Mouse (Mus musculus): Measurements from ENCODE around the gene Nr2f1. TPM values are rescaled to one million over a fixed set of nuclear protein-coding genes. Genes with fewer than 3 reads are reported as not detected.

Nr2f1 gene
- polyA plus RNA-seq, 1 experiment from 2014 or later, result 13.8 TPM

DNA sequence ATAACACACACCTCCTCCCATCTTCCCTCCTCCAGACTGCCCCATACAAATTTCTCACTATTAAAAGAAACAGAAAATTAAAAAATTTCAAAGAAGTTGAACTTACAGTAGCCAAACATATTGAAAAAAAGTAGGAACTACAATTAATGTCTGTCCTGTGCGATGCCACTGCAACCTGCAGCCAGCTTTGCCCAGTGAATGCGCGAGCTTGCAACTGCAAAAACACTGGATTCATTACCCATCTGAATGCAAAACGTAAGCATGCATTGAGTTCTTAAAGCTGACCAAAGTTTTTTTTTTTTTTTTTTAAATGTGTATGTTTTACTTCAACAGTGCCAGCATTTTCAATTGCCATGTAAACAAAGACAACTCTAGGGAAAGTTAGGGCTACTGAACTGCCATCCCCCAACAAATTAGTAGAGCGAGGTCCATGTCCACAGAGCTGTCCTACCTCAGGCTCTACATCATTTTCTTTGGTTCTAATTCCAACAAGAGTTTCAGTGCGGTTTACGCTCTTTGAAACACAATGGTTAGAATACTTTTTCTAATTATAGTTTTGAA is 3.2 kb downstream of the Nr2f1 start:
- WGBS, result 20% methylated on average over 7 of the region's 7 CpGs
- H3K36me3 ChIP-seq, result 0 out of 2 replicates have a peak, but pooled peaks cover 9% of the 10 kb centered on the region
- DNase-seq (ENCODE audit: low spot score), result no peak
- peaks cover 23% of the 10 kb centered on the region for H3K4me1 ChIP-seq
- 0 out of 2 replicates have a peak overlapping the region, but pooled peaks have one; percentile 6 for H3K27ac ChIP-seq
- peaks cover 50% of the 10 kb centered on the region for H3K27me3 ChIP-seq (ENCODE audit: insufficient read depth, poor library complexity, severe bottlenecking)
- H3K9me3 ChIP-seq, result no peaks in the 10 kb centered on the region
- peak overlapping the region; percentile 67 for H3K4me3 ChIP-seq

- H3K27ac ChIP-seq, result peak overlapping the region; percentile 84
- peaks cover 57% of the 10 kb centered on the region for H3K27me3 ChIP-seq (ENCODE audit: insufficient read depth, poor library complexity, severe bottlenecking)
- peak overlapping the region; percentile 67 for H3K4me3 ChIP-seq
- 8% methylated on average over 13 of the region's 13 CpGs for WGBS
- H3K4me1 ChIP-seq, result peaks cover 23% of the 10 kb centered on the region
- 0 out of 2 replicates have a peak, but pooled peaks cover 9% of the 10 kb centered on the region for H3K36me3 ChIP-seq
- H3K9me3 ChIP-seq, result no peaks in the 10 kb centered on the region
- no peak for DNase-seq (ENCODE audit: low spot score)
These were observed 3.9 kb downstream of the Nr2f1 start for GRCm38 (mm10) chr13:78195601-78196115.

- 3% methylated on average over 64 of the region's 64 CpGs for WGBS
- peaks cover 23% of the 10 kb centered on the region for H3K4me1 ChIP-seq
- H3K4me3 ChIP-seq, result peak overlapping the region; percentile 67
- H3K9me3 ChIP-seq, result no peaks in the 10 kb centered on the region
- no peak for DNase-seq (ENCODE audit: low spot score)
- peak overlapping the region; percentile 84 for H3K27ac ChIP-seq
- peaks cover 63% of the 10 kb centered on the region for H3K27me3 ChIP-seq (ENCODE audit: insufficient read depth, poor library complexity, severe bottlenecking)
- 0 out of 2 replicates have a peak, but pooled peaks cover 9% of the 10 kb centered on the region for H3K36me3 ChIP-seq
These were observed 4.5 kb downstream of the Nr2f1 start for GRCm38 (mm10) chr13:78194850-78195600.

DNA sequence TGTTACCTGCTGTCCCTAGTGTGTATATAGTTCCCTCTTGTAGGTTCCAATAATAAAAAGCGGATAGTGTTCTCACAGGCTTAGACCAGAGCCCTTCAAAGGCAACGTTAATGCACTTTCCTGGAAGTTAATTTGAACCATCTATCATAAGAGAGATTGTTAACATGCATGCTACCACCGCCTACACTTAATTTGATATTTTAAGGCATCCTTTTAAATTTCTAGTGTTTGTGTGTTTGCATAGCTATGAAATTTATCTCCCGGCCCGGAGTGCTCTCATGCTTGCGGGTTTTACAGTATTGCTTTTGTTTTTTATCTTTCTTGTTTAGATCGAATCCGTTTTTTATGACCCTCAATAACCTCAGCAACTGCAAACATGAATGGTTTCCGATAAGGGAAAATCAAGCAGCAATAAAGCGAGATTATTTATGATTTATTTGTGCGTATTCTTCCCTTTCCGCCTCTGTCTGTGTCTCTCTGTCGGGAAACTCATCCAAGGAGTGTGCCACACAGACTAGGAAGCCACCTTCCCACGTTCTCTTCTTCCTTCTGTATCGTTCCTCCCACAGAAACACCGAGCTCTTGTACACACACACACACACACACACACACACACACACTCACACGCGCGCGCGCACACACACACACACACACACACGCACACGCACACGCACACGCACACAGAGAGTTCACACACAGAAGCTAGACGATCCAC is 5.3 kb downstream of the Nr2f1 start:
- H3K27me3 ChIP-seq (ENCODE audit: insufficient read depth, poor library complexity, severe bottlenecking), result peaks cover 71% of the 10 kb centered on the region
- DNase-seq (ENCODE audit: low spot score), result no peak
- H3K27ac ChIP-seq, result peak overlapping the region; percentile 84
- peaks cover 23% of the 10 kb centered on the region for H3K4me1 ChIP-seq
- H3K4me3 ChIP-seq, result peak overlapping the region; percentile 67
- H3K9me3 ChIP-seq, result no peaks in the 10 kb centered on the region
- WGBS, result 10% methylated on average over 26 of the region's 26 CpGs
- H3K36me3 ChIP-seq, result 0 out of 2 replicates have a peak, but pooled peaks cover 13% of the 10 kb centered on the region

DNA sequence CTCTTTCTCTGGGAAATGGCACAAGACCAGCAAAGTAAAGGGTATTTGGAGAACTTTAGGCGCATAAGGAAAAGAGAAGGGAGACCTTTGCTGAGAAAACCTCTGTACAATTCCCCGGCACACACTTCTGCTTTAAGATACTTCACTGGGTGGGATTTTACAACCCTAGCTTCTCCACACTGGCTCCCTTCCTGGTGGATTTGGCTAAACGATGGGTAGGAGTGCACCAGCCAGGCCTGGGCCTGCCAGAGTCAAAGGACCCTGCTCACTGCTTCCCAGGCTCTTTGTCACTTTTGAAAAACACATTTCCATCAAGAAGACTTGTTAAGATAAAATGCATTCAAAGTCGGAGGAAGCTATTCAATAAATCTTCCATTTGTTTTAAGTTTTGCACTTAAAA is 6.3 kb downstream of the Nr2f1 start:
- Histone ChIP-seq H3K4me1 (peaks cover 22% of the 10 kb centered on the region), H3K4me3 (peak overlapping the region; percentile 23; the same call in 1 of the 2 replicates), H3K27me3 (ENCODE audit: insufficient read depth, poor library complexity, severe bottlenecking) (peaks cover 80% of the 10 kb centered on the region), H3K27ac (no peak overlapping the region), H3K9me3 (no peaks in the 10 kb centered on the region), H3K36me3 (0 out of 2 replicates have a peak, but pooled peaks cover 13% of the 10 kb centered on the region)
- 32% methylated on average over 4 of the region's 4 CpGs for WGBS
- DNase-seq (ENCODE audit: low spot score), result no peak

- DNase-seq (ENCODE audit: low spot score), result no peak
- 0 out of 2 replicates have a peak, but pooled peaks cover 4% of the 10 kb centered on the region for H3K36me3 ChIP-seq
- peaks cover 97% of the 10 kb centered on the region for H3K27me3 ChIP-seq (ENCODE audit: insufficient read depth, poor library complexity, severe bottlenecking)
- no peaks in the 10 kb centered on the region for H3K9me3 ChIP-seq
- peaks cover 2% of the 10 kb centered on the region for H3K4me1 ChIP-seq
- WGBS, result 21% methylated on average over 10 of the region's 10 CpGs
- no peak overlapping the region for H3K27ac ChIP-seq
- no peak overlapping the region for H3K4me3 ChIP-seq
These were observed 10.0 kb downstream of the Nr2f1 start for GRCm38 (mm10) chr13:78189586-78189985.

- Histone ChIP-seq H3K9me3 (no peaks in the 10 kb centered on the region), H3K36me3 (0 out of 2 replicates have a peak, but pooled peaks cover 4% of the 10 kb centered on the region), H3K4me3 (no peak overlapping the region), H3K4me1 (no peaks in the 10 kb centered on the region), H3K27ac (no peak overlapping the region), H3K27me3 (ENCODE audit: insufficient read depth, poor library complexity, severe bottlenecking) (peaks cover 97% of the 10 kb centered on the region)
- WGBS, result 27% methylated on average over 5 of the region's 5 CpGs
- no peak for DNase-seq (ENCODE audit: low spot score)
These were observed 11.7 kb downstream of the Nr2f1 start for GRCm38 (mm10) chr13:78187833-78188232.

GRCm38 (mm10) chr13:78186340-78186946 is 13.1 kb downstream of the Nr2f1 start:
- H3K27me3 ChIP-seq (ENCODE audit: insufficient read depth, poor library complexity, severe bottlenecking), result peaks cover 97% of the 10 kb centered on the region
- 0 out of 2 replicates have a peak, but pooled peaks cover 4% of the 10 kb centered on the region for H3K36me3 ChIP-seq
- H3K27ac ChIP-seq, result no peak overlapping the region
- WGBS, result 9% methylated on average over 12 of the region's 12 CpGs
- 0 out of 2 replicates have a peak, but pooled peaks cover 2% of the 10 kb centered on the region for H3K4me1 ChIP-seq
- H3K4me3 ChIP-seq, result no peak overlapping the region
- no peaks in the 10 kb centered on the region for H3K9me3 ChIP-seq
- DNase-seq (ENCODE audit: low spot score), result no peak

- 0 out of 2 replicates have a peak, but pooled peaks cover 4% of the 10 kb centered on the region for H3K36me3 ChIP-seq
- H3K4me1 ChIP-seq, result peaks cover 6% of the 10 kb centered on the region; the same call in 1 of the 2 replicates
- peaks cover 96% of the 10 kb centered on the region for H3K27me3 ChIP-seq (ENCODE audit: insufficient read depth, poor library complexity, severe bottlenecking)
- no peaks in the 10 kb centered on the region for H3K9me3 ChIP-seq
- DNase-seq (ENCODE audit: low spot score), result no peak
- WGBS, result 3% methylated on average over 14 of the region's 14 CpGs
- no peak overlapping the region for H3K4me3 ChIP-seq
- H3K27ac ChIP-seq, result no peak overlapping the region
These were observed 14.6 kb downstream of the Nr2f1 start for GRCm38 (mm10) chr13:78184786-78185466.

DNA sequence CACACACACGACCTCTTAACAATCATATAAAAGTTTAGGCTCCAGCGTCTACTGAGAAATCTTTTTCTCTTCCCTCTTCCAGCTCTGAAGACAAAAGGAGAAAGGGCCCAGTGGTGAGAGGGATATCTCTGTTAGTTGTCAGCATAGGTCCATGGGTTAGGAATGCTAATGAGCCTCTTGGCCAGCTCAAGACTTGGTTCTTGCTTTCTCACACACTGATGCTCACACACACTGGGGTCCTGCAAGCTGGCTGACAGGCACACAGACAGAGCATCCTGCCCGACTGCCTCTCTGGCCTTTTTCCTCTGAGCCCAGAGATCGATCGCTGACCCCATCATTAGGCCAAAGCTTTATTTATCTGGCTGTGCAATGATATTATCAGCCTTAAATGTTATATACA is 15.6 kb downstream of the Nr2f1 start:
- peaks cover 96% of the 10 kb centered on the region for H3K27me3 ChIP-seq (ENCODE audit: insufficient read depth, poor library complexity, severe bottlenecking)
- 7% methylated on average over 5 of the region's 5 CpGs for WGBS
- DNase-seq (ENCODE audit: low spot score), result no peak
- peaks cover 15% of the 10 kb centered on the region for H3K4me1 ChIP-seq
- H3K36me3 ChIP-seq, result no peaks in the 10 kb centered on the region
- H3K9me3 ChIP-seq, result no peaks in the 10 kb centered on the region
- H3K27ac ChIP-seq, result no peak overlapping the region
- H3K4me3 ChIP-seq, result no peak overlapping the region

GRCm38 (mm10) chr13:78183004-78183403 is 16.6 kb downstream of the Nr2f1 start:
- peaks cover 98% of the 10 kb centered on the region for H3K27me3 ChIP-seq (ENCODE audit: insufficient read depth, poor library complexity, severe bottlenecking)
- DNase-seq (ENCODE audit: low spot score), result no peak
- peaks cover 15% of the 10 kb centered on the region for H3K4me1 ChIP-seq
- H3K4me3 ChIP-seq, result no peak overlapping the region
- H3K9me3 ChIP-seq, result no peaks in the 10 kb centered on the region
- no peaks in the 10 kb centered on the region for H3K36me3 ChIP-seq
- H3K27ac ChIP-seq, result no peak overlapping the region
- whole genome bisulfite sequencing, result 8% methylated on average over 5 of the region's 5 CpGs
